Mouse (Mus musculus): ENCODE data around the gene Csnk1g2. TPM values are rescaled to one million over a fixed set of nuclear protein-coding genes. Genes with fewer than 3 reads are reported as not detected.
A peak's percentile ranks its signal among the peaks of the same experiment; 100 is the strongest.
"Not testable (repeated sequence)": the region's sequence is repeated elsewhere in the genome, so short reads cannot be mapped to it uniquely, and the experiment has no call there.

The Csnk1g2 gene
- polyA plus RNA-seq, 1 experiment from 2014 or later: 64.6 TPM

GRCm38 (mm10) chr10:80623457-80624191 lies 986 bp downstream of the Csnk1g2 start:
- WGBS (ENCODE audit: insufficient replicate concordance): 13% methylated on average over 15 of the region's 15 CpGs
- Histone ChIP-seq H3K9me3 (replicated peaks; ENCODE audit: control insufficient read depth, low read length) (no peaks in the 10 kb centered on the region), H3K27me3 (ENCODE audit: control insufficient read depth, insufficient read depth, low read length) (no peaks in the 10 kb centered on the region), H3K36me3 (ENCODE audit: control insufficient read depth, insufficient read depth, low read length) (no peaks in the 10 kb centered on the region), H3K4me2 (peak overlapping the region; percentile 99), H3K4me1 (ENCODE audit: control insufficient read depth, insufficient read depth, low read length) (peaks cover 42% of the 10 kb centered on the region), H3K4me3 (ENCODE audit: low read depth, low read length) (peak overlapping the region; percentile 96), H3K27ac (ENCODE audit: low read depth, low read length) (peak overlapping the region; percentile 95), H3K9ac (ENCODE audit: low read depth, low read length) (peak overlapping the region; percentile 91)
- no peak for ATAC-seq (replicated peaks; ENCODE audit: insufficient number of reproducible peaks, low FRiP score, low TSS enrichment)

GRCm38 (mm10) chr10:80625764-80626163 lies 3.1 kb downstream of the Csnk1g2 start:
- Histone ChIP-seq H3K27me3 (ENCODE audit: control insufficient read depth, insufficient read depth, low read length) (no peaks in the 10 kb centered on the region), H3K27ac (ENCODE audit: low read depth, low read length) (no peak overlapping the region), H3K4me3 (ENCODE audit: low read depth, low read length) (no peak overlapping the region), H3K9me3 (replicated peaks; ENCODE audit: control insufficient read depth, low read length) (no peaks in the 10 kb centered on the region), H3K4me2 (no peak overlapping the region), H3K9ac (ENCODE audit: low read depth, low read length) (no peak overlapping the region), H3K4me1 (ENCODE audit: control insufficient read depth, insufficient read depth, low read length) (peaks cover 61% of the 10 kb centered on the region), H3K36me3 (ENCODE audit: control insufficient read depth, insufficient read depth, low read length) (no peaks in the 10 kb centered on the region; the same call in 1 of the 2 replicates)
- no peak for ATAC-seq (replicated peaks; ENCODE audit: insufficient number of reproducible peaks, low FRiP score, low TSS enrichment)
- 86% methylated on average over 4 of the region's 4 CpGs for WGBS (ENCODE audit: insufficient replicate concordance)

GRCm38 (mm10) chr10:80627685-80628084 lies 5.0 kb downstream of the Csnk1g2 start:
- 30% methylated on average over 2 of the region's 2 CpGs for WGBS (ENCODE audit: insufficient replicate concordance)
- Histone ChIP-seq H3K27me3 (ENCODE audit: control insufficient read depth, insufficient read depth, low read length) (no peaks in the 10 kb centered on the region), H3K27ac (ENCODE audit: low read depth, low read length) (peak overlapping the region; percentile 50; the same call in 1 of the 2 replicates)

GRCm38 (mm10) chr10:80628925-80629324 lies 6.3 kb downstream of the Csnk1g2 start:
- H3K27ac ChIP-seq (ENCODE audit: low read depth, low read length): no peak overlapping the region
- 71% methylated on average over 9 of the region's 9 CpGs for WGBS (ENCODE audit: insufficient replicate concordance)
- H3K9me3 ChIP-seq (replicated peaks; ENCODE audit: control insufficient read depth, low read length): no peaks in the 10 kb centered on the region
- H3K36me3 ChIP-seq (ENCODE audit: control insufficient read depth, insufficient read depth, low read length): no peaks in the 10 kb centered on the region; the same call in 1 of the 2 replicates
- no peak overlapping the region for H3K9ac ChIP-seq (ENCODE audit: low read depth, low read length)
- peaks cover 49% of the 10 kb centered on the region for H3K4me1 ChIP-seq (ENCODE audit: control insufficient read depth, insufficient read depth, low read length)
- H3K27me3 ChIP-seq (ENCODE audit: control insufficient read depth, insufficient read depth, low read length): no peaks in the 10 kb centered on the region
- H3K4me3 ChIP-seq (ENCODE audit: low read depth, low read length): no peak overlapping the region
- no peak overlapping the region for H3K4me2 ChIP-seq
- no peak for ATAC-seq (replicated peaks; ENCODE audit: insufficient number of reproducible peaks, low FRiP score, low TSS enrichment)

More at GRCm38 (mm10) chr10:80627685-80628084, 5.0 kb downstream of the Csnk1g2 start:
- Histone ChIP-seq H3K9ac (ENCODE audit: low read depth, low read length) (peak overlapping the region; percentile 54), H3K4me2 (peak overlapping the region; percentile 39), H3K36me3 (ENCODE audit: control insufficient read depth, insufficient read depth, low read length) (no peaks in the 10 kb centered on the region; the same call in 1 of the 2 replicates), H3K4me1 (ENCODE audit: control insufficient read depth, insufficient read depth, low read length) (peaks cover 57% of the 10 kb centered on the region), H3K4me3 (ENCODE audit: low read depth, low read length) (no peak overlapping the region), H3K9me3 (replicated peaks; ENCODE audit: control insufficient read depth, low read length) (no peaks in the 10 kb centered on the region)
- peak; percentile 54 for ATAC-seq (replicated peaks; ENCODE audit: insufficient number of reproducible peaks, low FRiP score, low TSS enrichment)

GRCm38 (mm10) chr10:80635345-80635744 lies 12.7 kb downstream of the Csnk1g2 start:
- WGBS (ENCODE audit: insufficient replicate concordance): 79% methylated on average over 6 of the region's 6 CpGs
- H3K27me3 ChIP-seq (ENCODE audit: control insufficient read depth, insufficient read depth, low read length): no peaks in the 10 kb centered on the region

GRCm38 (mm10) chr10:80646936-80647335 lies 24.3 kb downstream of the Csnk1g2 start:
- H3K4me2 ChIP-seq: no peak overlapping the region
- H3K9me3 ChIP-seq (replicated peaks; ENCODE audit: control insufficient read depth, low read length): no peaks in the 10 kb centered on the region
- peaks cover 27% of the 10 kb centered on the region for H3K36me3 ChIP-seq (ENCODE audit: control insufficient read depth, insufficient read depth, low read length)
- no peak for ATAC-seq (replicated peaks; ENCODE audit: insufficient number of reproducible peaks, low FRiP score, low TSS enrichment)
- no peak overlapping the region for H3K27ac ChIP-seq (ENCODE audit: low read depth, low read length)
- no peaks in the 10 kb centered on the region for H3K27me3 ChIP-seq (ENCODE audit: control insufficient read depth, insufficient read depth, low read length)
- 88% methylated on average over 10 of the region's 10 CpGs for WGBS (ENCODE audit: insufficient replicate concordance)
- no peak overlapping the region for H3K4me3 ChIP-seq (ENCODE audit: low read depth, low read length)
- H3K4me1 ChIP-seq (ENCODE audit: control insufficient read depth, insufficient read depth, low read length): peaks cover 3% of the 10 kb centered on the region; the same call in 1 of the 2 replicates
- no peak overlapping the region for H3K9ac ChIP-seq (ENCODE audit: low read depth, low read length)

More at GRCm38 (mm10) chr10:80635345-80635744, 12.7 kb downstream of the Csnk1g2 start:
- Histone ChIP-seq H3K4me1 (ENCODE audit: control insufficient read depth, insufficient read depth, low read length) (peaks cover 3% of the 10 kb centered on the region; the same call in 1 of the 2 replicates), H3K4me3 (ENCODE audit: low read depth, low read length) (no peak overlapping the region), H3K9ac (ENCODE audit: low read depth, low read length) (no peak overlapping the region), H3K4me2 (no peak overlapping the region), H3K27ac (ENCODE audit: low read depth, low read length) (no peak overlapping the region), H3K9me3 (replicated peaks; ENCODE audit: control insufficient read depth, low read length) (no peaks in the 10 kb centered on the region), H3K36me3 (ENCODE audit: control insufficient read depth, insufficient read depth, low read length) (peaks cover 53% of the 10 kb centered on the region)
- ATAC-seq (replicated peaks; ENCODE audit: insufficient number of reproducible peaks, low FRiP score, low TSS enrichment): no peak

- peaks cover 11% of the 10 kb centered on the region for H3K36me3 ChIP-seq (ENCODE audit: control insufficient read depth, insufficient read depth, low read length)
- H3K4me2 ChIP-seq; H3K27ac ChIP-seq (ENCODE audit: low read depth, low read length); H3K4me3 ChIP-seq (ENCODE audit: low read depth, low read length); ATAC-seq (replicated peaks; ENCODE audit: insufficient number of reproducible peaks, low FRiP score, low TSS enrichment); H3K9ac ChIP-seq (ENCODE audit: low read depth, low read length); H3K9me3 ChIP-seq (replicated peaks; ENCODE audit: control insufficient read depth, low read length); H3K4me1 ChIP-seq (ENCODE audit: control insufficient read depth, insufficient read depth, low read length); H3K27me3 ChIP-seq (ENCODE audit: control insufficient read depth, insufficient read depth, low read length): not testable (repeated sequence)
- WGBS (ENCODE audit: insufficient replicate concordance): 88% methylated on average over 6 of the region's 6 CpGs
These were observed 27.3 kb downstream of the Csnk1g2 start for GRCm38 (mm10) chr10:80649910-80650309.

GRCm38 (mm10) chr10:80650392-80650791 lies 27.8 kb downstream of the Csnk1g2 start:
- Histone ChIP-seq H3K9ac (ENCODE audit: low read depth, low read length) (no peak overlapping the region), H3K4me2 (no peak overlapping the region), H3K4me3 (ENCODE audit: low read depth, low read length) (no peak overlapping the region), H3K4me1 (ENCODE audit: control insufficient read depth, insufficient read depth, low read length) (peaks cover 12% of the 10 kb centered on the region), H3K27ac (ENCODE audit: low read depth, low read length) (no peak overlapping the region), H3K27me3 (ENCODE audit: control insufficient read depth, insufficient read depth, low read length) (no peaks in the 10 kb centered on the region), H3K9me3 (replicated peaks; ENCODE audit: control insufficient read depth, low read length) (no peaks in the 10 kb centered on the region), H3K36me3 (ENCODE audit: control insufficient read depth, insufficient read depth, low read length) (peaks cover 6% of the 10 kb centered on the region)
- WGBS (ENCODE audit: insufficient replicate concordance): 76% methylated on average over 10 of the region's 10 CpGs
- ATAC-seq (replicated peaks; ENCODE audit: insufficient number of reproducible peaks, low FRiP score, low TSS enrichment): no peak
